Mouse (Mus musculus) E14TG2a.4 (cell line): ENCODE data around the gene Zfp64.

Experiments used
- H3K27me3 ChIP-seq: 2 replicates; pipeline ENCODE4 v1.6.1; 2014; ENCODE audit warnings: low read length, control low read depth; ENCODE audit not compliant: insufficient read depth
- H3K36me3 ChIP-seq: 2 replicates; pipeline ENCODE4 v1.6.1; 2014; ENCODE audit warnings: low read length, control low read depth; ENCODE audit not compliant: insufficient read depth
- H3K4me1 ChIP-seq: replicated peaks from 2 replicates; pipeline ENCODE4 v1.6.1; 2014; ENCODE audit warnings: low read depth, low read length, control low read depth
- H3K4me3 ChIP-seq: replicated peaks from 2 replicates; pipeline ENCODE4 v1.5.1; 2014; ENCODE audit warnings: mild to moderate bottlenecking, low read length
- H3K9me3 ChIP-seq: 2 replicates; pipeline ENCODE4 v1.6.1; 2014; ENCODE audit warnings: low read length, control low read depth
- CTCF ChIP-seq: conservative IDR thresholded peaks from 2 replicates; pipeline ENCODE4 v1.5.1; 2014; ENCODE audit warnings: low read length
- NANOG ChIP-seq: IDR thresholded peaks from 2 replicates; pipeline ENCODE4 v1.6.1; 2014; ENCODE audit warnings: borderline replicate concordance, low read length, mixed read lengths
- POU5F1 ChIP-seq: IDR thresholded peaks from 2 replicates; pipeline ENCODE4 v1.6.1; 2014; ENCODE audit warnings: low read length, borderline replicate concordance

Gene Zfp64

GRCm38 (mm10) chr2:168954835-168955716 lies at the start of gene Zfp64:
TSS of gene Zfp64 (minus strand) at chr2:168955587.
- TF ChIP-seq CTCF, result peak; percentile 25
- TF ChIP-seq POU5F1, result no peak
- TF ChIP-seq NANOG, result no peak
- Histone ChIP-seq H3K36me3 (peaks cover 51% of the 10 kb centered on the region), H3K9me3 (no peaks in the 10 kb centered on the region), H3K4me3 (peak within 1 kb of the TSS; percentile 100), H3K27me3 (no peaks in the 10 kb centered on the region), H3K4me1 (peaks cover 73% of the 10 kb centered on the region)

DNA sequence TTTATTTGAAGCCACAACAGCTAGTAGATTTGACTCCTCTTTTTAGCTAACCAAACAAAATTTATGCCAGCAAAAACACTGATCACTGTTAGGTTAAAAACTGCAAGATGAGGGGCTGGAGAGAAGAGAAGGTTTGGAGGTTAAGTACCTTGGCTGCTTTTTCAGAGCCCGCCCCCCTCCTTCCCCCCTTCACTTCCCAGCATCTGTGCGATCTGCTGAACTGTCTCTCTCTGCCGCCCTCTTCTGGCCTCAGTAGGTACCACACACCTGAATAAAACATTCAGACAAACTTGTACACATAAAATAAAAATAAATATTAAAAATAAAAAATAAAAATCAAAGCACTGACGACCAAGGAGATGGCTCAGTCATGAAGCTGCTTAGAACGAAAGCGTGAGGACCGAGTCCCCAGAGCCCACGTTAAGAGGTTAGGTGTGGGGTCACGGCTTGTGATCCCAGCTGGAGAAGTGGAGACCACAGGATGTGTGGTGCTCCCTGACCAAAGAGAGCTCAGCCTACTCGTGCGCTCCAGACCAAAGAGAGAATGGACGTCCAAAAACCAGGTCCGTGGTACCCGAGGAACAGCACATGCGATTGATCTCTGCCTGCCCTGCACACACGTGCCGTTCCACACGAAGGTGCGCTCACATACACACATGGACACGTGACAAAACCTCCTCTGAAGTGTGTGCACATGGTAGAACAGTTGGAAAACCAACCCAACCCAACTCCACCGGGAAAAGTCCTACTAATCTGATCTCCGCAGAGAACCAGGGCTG lies 37.4 kb upstream of the Zfp64 start:
- H3K4me1 ChIP-seq, result peaks cover 76% of the 10 kb centered on the region
- TF ChIP-seq POU5F1 (no peak), CTCF (peak; percentile 70), NANOG (no peak)

GRCm38 (mm10) chr2:168990957-168991356 lies 35.6 kb upstream of the Zfp64 start:
- Histone ChIP-seq H3K36me3 (peaks cover 32% of the 10 kb centered on the region), H3K9me3 (no peaks in the 10 kb centered on the region), H3K27me3 (no peaks in the 10 kb centered on the region), H3K4me1 (peaks cover 78% of the 10 kb centered on the region), H3K4me3 (no peak overlapping the region)
- no peak for TF ChIP-seq CTCF
- no peak for TF ChIP-seq NANOG
- TF ChIP-seq POU5F1, result no peak

More for the DNA sequence above, 37.4 kb upstream of the Zfp64 start:
- peaks cover 19% of the 10 kb centered on the region for H3K36me3 ChIP-seq
- no peaks in the 10 kb centered on the region for H3K27me3 ChIP-seq
- H3K9me3 ChIP-seq, result no peaks in the 10 kb centered on the region
- peak overlapping the region; percentile 63 for H3K4me3 ChIP-seq

DNA sequence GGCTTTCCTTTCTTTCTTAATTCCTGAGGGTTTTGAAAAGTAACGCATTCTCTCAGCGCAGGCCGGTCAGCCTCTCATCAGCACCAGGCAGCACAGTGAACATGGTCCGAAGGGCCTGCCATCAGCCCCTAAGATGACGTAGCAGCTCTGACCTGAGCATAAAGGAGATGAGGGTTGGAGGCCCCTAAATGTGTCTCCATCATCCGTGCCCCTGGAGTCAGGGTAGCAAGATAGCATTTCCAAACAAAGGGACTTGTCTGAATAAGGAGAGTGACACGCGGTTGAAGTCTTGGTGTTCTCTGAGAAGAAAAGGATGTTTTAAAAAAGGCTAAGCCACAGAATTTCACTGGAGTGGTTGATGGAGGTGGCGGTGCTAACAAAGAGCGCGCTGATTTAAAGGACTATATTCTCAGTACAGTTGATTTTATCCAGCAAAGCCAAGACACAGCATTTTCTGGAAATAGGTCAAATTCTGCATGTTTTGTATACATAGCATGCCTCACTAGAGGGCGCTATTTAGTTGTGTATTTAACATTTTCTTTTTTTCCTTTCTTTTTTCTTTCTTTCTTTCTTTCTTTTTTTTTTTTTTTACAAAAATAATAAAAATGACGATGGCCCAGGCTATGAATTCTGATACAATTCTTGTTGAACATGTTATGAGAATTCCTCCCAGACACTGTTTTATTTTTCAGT lies 34.8 kb upstream of the Zfp64 start:
- H3K4me1 ChIP-seq, result peaks cover 76% of the 10 kb centered on the region
- TF ChIP-seq POU5F1, result no peak
- TF ChIP-seq CTCF, result peak; percentile 78

DNA sequence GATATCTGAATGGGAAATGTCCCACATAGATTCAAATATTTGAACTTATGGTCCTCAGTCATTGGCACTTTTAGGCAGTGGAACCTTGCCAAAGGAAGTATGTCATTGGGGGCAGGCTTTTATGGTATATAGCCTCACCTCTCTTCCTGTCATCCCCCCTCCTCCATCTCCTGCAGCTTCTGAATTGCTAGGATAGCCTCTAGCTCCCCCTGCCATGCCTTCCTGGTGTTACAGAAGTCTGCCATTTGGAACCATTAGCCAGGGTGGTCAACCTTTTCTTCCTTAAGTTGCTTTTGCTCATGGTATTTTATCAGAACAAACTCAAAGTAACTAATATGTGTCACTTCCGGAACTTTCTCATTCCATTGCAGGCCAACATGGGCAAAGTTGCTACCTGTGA lies 32.7 kb upstream of the Zfp64 start:
- peaks cover 64% of the 10 kb centered on the region for H3K4me1 ChIP-seq
- no peak for TF ChIP-seq POU5F1
- TF ChIP-seq CTCF, result peak; percentile 42
- TF ChIP-seq NANOG, result no peak
- peaks cover 61% of the 10 kb centered on the region for H3K36me3 ChIP-seq
- H3K27me3 ChIP-seq, result no peaks in the 10 kb centered on the region
- H3K4me3 ChIP-seq, result peak overlapping the region; percentile 76
- no peaks in the 10 kb centered on the region for H3K9me3 ChIP-seq

More for the DNA sequence above, 34.8 kb upstream of the Zfp64 start:
- peaks cover 39% of the 10 kb centered on the region for H3K36me3 ChIP-seq
- no peaks in the 10 kb centered on the region for H3K9me3 ChIP-seq
- no peaks in the 10 kb centered on the region for H3K27me3 ChIP-seq
- H3K4me3 ChIP-seq, result no peak overlapping the region

DNA sequence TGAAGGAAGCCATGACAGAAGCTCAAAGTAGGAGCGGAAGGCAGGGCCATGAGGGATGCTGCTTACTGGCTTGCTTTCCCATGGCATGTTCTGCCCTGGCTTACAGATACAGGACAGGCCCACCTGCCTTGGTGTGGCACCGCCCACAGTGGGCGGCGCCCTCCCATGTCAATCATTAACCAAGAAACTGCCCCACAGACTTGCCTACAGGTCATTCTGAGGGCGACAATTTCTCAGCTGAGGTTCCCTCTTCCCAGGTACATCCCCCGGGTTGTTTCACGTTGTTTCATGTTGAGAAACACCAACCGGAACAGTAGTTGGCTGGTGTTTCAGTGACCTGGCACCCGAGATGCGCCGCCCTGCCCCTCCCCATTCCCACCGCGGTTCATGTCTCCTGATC lies 32.0 kb upstream of the Zfp64 start:
- Histone ChIP-seq H3K9me3 (no peaks in the 10 kb centered on the region), H3K4me3 (peak overlapping the region; percentile 76), H3K27me3 (no peaks in the 10 kb centered on the region), H3K4me1 (peaks cover 65% of the 10 kb centered on the region), H3K36me3 (peaks cover 65% of the 10 kb centered on the region)
- no peak for TF ChIP-seq NANOG
- TF ChIP-seq POU5F1, result no peak
- no peak for TF ChIP-seq CTCF

- Histone ChIP-seq H3K4me1 (peaks cover 51% of the 10 kb centered on the region), H3K36me3 (peaks cover 47% of the 10 kb centered on the region)
These were observed 26.6 kb upstream of the Zfp64 start for GRCm38 (mm10) chr2:168981951-168982350.

GRCm38 (mm10) chr2:168981448-168981847 lies 26.1 kb upstream of the Zfp64 start:
- H3K36me3 ChIP-seq, result peaks cover 42% of the 10 kb centered on the region
- peak overlapping the region; percentile 85 for H3K4me3 ChIP-seq
- 0 out of 2 replicates have a peak, but pooled peaks have one; percentile 8 for TF ChIP-seq CTCF
- no peak for TF ChIP-seq NANOG
- H3K27me3 ChIP-seq, result no peaks in the 10 kb centered on the region
- H3K9me3 ChIP-seq, result no peaks in the 10 kb centered on the region
- H3K4me1 ChIP-seq, result peaks cover 52% of the 10 kb centered on the region

More at GRCm38 (mm10) chr2:168981951-168982350, 26.6 kb upstream of the Zfp64 start:
- no peak for TF ChIP-seq CTCF
- no peak for TF ChIP-seq NANOG
- TF ChIP-seq POU5F1, result no peak
- Histone ChIP-seq H3K27me3 (no peaks in the 10 kb centered on the region), H3K4me3 (peak overlapping the region; percentile 85), H3K9me3 (no peaks in the 10 kb centered on the region)
